Mouse (Mus musculus) right cerebral cortex, postnatal 10 days (tissue): ENCODE measurements around the gene Rbck1.

Experiments used
- DNase-seq, 2 experiments: peaks; one replicate each; pipeline ENCODE4 v3.0.0; 2021; ENCODE audit warnings: low spot score in 2 of 2

The Rbck1 gene

GRCm38 (mm10) chr2:152344361-152344760, 11.9 kb upstream of the Rbck1 start:
- DNase-seq, result no peak

GRCm38 (mm10) chr2:152343329-152344213, 11.1 kb upstream of the Rbck1 start, which contains the start of gene Trib3:
TSS of gene Trib3 (minus strand) at chr2:152344032.
- DNase-seq, result peak; percentile 80 to 84

DNA sequence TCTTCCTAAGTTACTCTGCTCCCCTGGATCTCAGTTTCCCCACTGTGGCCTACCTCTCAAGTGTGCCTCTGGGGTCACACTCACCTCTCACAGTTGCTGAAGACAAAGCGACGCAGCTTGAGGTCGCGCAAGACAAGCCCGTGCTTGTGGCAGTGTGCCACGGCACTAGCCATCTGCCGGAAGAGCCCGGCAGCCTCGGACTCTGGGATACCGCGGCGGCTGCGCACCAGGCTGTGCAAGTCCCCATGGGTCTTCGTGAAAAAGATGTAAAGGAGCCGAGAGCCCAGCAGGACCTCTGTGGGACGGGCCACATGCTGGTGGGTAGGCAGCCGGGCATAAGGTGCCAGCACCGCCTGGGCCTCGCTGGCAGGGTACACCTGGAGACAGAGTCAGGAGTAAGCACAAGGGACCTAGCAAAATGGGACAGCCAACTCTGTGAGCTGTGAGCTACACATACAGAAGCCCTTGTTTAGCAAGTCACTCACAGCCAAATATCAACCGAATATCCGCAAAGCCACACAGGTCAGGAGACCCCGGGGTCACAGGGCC, 7.3 kb upstream of the Rbck1 start:
- DNase-seq, result no peak

DNA sequence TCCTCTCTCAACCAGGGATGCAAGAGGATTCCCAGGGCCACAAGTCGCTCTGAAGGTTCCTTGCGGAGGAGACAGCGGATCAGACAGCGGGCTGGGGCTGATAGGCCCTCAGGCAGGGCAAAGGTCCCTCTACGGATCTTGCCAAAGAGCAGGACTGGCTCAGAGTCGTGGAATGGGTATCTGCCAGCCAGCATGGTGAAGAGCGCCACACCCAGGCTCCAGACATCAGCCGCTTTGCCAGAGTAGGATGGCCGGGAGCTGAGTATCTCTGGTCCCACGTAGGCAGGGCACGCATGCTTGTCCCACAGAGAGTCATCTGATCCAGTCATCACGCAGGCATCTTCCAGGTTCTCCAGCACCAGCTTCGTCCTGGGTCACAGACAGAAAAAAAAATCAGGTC, 5.9 kb upstream of the Rbck1 start:
- DNase-seq, result no peak

GRCm38 (mm10) chr2:152337591-152338212, 5.2 kb upstream of the Rbck1 start:
- no peak for DNase-seq

- DNase-seq, result no peak
Observed at GRCm38 (mm10) chr2:152336856-152337255, 4.4 kb upstream of the Rbck1 start.

DNA sequence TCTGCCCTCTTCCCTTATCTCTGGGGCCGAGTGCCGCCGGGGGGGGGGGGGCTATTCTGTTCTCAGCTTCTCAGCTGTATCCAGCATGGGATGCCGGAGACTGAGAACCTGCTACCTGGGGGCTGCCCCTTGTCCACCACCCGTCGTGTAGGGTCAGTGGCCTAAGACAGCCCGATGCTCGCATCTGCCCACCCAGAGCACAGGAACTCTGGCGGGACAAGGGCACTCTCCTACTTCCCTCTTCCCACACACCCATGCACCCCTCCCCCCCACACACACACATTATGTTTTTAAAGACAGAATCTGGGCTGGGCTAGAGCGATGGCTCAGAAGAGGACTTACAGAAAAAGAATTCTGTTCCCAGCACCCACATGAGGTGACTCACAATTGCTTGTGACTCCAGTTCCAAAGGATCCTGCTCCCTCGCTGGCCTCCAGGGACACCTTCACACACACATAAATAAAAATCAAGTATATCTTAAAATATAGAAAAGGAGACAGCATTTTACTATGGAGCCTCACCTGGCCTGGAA, 2.9 kb upstream of the Rbck1 start:
- DNase-seq, result no peak

DNA sequence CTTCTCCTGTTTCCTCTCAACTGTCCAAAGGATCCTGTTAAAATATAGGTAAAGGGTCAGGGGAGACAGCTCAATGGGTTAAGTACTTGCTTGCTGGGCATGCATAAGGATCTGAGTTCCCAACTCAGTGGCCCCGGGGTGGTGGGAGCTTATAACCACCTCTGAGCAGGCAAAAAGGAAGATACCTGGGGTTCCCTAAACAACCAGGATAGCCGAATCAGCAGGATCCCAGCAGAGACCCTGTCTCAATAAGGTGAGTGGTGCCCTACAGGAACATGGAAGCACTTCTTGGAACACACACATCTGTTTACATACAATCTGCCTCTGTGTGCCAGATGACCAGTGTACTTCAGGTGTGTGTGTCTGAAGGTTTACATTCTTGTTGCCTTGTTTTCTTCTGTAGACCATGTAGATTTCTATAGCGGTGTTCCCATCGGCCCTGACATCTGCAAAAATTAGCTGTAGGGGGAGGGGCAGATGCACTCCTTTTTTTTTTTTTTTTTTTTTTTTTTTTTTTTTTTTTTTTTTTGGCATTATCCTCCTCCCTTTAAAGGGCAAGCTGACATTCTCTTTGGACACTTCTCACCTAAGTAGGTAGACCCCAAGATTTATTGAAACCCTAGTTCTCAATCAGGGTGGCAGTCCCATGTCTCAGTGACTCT, 1.0 kb upstream of the Rbck1 start:
- no peak for DNase-seq

DNA sequence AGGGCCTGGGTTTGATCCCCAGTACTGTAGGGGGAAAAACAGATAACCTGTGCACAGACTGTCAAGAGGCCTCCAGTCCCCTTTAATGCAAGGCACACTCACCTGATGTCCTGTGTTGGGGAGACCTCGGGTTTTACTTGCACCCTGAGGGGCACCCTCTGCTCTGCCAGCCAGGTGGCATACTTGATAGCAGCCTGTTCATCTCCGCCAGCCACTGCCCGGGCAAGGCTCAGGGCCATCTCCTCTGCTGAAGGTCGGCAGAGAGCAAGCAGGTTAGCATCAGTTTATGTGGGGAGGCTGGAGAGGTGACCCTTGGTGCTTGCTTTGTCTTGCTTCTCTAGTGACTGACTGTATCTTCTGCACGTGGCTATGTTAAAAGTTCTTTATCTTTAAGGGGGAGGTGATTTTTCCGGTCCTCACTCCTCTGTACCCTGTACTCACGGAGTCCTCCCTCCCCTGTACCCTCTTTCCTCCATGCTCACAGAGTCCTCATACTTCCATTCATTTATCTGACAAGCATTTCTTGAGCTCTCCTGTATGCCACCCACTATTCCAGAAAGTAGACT, 1.5 kb downstream of the Rbck1 start:
- DNase-seq, result no peak

- DNase-seq, result no peak
Observed at GRCm38 (mm10) chr2:152327980-152328379, 4.5 kb downstream of the Rbck1 start.

DNA sequence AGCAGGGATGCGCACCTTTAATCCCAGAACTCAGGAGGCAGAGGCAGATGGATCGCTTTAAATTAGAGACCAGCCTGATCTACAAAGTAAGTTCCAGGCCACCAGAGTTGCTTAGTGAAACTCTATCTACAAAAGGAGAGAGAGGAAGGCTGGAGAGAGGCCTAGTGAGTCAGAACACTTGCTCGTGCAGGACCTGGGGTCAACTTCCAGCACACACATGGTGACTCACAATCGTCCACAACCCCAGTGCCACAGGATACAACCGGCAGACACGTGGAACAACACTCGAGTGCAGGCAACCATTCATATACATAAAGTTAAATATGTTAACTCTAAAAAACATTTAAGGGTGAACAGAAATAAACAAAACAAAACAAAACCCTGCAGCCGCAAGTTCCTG, 5.8 kb downstream of the Rbck1 start:
- DNase-seq, result no peak

- DNase-seq, result no peak
Observed at GRCm38 (mm10) chr2:152326157-152326556, 6.3 kb downstream of the Rbck1 start.

DNA sequence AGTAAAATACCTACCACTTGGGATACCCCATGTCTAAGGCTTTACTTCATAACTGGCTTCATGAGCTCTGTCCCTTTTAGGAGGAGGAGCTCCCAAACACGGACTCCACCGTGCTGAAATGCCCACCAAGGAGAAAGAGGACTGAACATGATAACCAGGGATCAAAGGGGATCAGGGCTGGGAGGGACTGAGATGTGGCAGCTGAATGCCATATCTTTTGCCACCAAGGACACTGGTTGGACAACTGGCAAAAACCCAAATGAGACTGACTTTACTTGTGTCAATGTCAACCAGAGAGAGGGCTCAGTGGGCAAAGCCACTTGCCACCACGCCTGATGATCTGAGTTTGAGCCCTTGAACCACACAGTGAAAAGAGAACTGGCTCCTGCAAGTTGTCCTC, 7.6 kb downstream of the Rbck1 start:
- DNase-seq, result no peak

DNA sequence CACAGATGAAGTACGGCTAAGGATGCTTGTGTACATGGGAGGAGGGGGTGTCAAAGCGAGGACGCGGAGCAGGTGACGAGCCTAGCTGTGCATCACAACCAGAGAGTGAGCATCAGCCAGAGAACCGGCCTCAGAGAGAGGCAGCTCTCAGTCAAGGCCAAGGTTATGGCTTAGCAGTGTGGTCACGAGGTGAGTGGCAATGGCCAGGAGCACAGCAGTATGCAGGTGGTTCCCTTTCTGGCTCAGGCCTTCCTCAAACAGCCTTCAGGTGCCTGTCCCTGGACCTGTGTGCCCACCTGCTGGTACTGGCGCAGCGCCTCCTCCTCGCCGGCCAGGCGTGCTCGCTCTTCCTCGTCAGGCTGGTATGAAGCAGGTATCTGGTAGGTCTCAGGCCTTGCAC, 8.5 kb downstream of the Rbck1 start:
- DNase-seq, result no peak

GRCm38 (mm10) chr2:152322198-152322597, 10.3 kb downstream of the Rbck1 start:
- no peak for DNase-seq

DNA sequence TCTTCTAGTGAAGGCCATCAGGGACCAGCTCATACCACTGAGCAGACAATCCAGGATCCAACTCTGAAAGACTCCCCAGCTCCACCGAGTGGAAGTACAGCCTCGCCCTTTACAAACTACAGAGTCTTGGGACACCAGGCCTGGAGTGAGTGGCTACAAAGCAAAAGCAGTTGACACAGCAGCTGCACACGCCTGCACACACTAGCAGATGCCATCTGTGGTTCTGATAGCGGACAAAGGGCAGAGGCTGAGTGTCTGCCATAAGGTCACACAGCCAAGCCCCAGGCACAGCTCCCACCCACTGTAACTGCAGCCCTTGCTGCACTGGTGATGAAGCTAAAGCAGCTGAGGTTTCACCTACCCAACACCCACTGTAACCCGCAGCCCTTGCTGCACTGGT, 10.9 kb downstream of the Rbck1 start:
- DNase-seq, result no peak

DNA sequence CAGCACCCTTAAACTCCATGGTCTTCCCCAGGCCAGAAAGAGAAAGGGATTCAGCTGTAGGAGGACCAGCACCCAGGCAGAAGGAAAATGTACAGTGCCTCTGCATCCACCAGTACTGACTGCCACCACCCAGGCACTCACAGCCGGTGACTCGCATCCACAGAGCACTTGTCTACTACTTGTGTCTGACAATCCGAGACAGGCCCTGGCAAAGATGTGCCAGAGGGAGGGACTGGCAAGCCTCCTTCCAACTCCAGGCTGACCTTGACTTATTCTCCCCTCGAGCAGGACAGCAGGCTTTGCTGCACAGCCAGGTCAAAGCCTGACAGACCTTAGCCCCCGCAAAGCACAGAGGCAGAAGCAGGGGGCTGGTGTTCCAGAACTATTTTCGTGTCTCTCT, 15.4 kb downstream of the Rbck1 start:
- DNase-seq, result no peak

- DNase-seq, result no peak
Observed at GRCm38 (mm10) chr2:152313926-152314325, 18.5 kb downstream of the Rbck1 start.

GRCm38 (mm10) chr2:152312996-152313395, 19.5 kb downstream of the Rbck1 start:
- DNase-seq, result no peak

DNA sequence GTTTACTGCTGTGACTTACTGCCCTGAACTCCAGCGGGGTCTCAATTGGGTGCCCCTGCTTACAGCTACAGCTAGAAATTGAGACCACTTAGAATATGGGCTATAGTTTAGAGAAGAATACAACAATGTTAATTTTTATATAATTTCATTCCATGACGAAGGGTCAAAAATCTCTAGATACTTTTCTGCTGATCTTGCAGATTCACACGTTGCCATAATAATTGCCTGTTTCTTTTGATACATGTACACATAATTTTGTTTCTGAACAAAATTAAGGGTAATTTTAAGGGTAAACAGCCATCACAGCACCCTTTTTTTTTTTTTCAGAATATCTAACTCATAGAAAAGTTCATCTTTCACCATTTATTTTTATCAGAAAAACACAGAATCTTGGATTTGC, 25.3 kb downstream of the Rbck1 start:
- no peak for DNase-seq

DNA sequence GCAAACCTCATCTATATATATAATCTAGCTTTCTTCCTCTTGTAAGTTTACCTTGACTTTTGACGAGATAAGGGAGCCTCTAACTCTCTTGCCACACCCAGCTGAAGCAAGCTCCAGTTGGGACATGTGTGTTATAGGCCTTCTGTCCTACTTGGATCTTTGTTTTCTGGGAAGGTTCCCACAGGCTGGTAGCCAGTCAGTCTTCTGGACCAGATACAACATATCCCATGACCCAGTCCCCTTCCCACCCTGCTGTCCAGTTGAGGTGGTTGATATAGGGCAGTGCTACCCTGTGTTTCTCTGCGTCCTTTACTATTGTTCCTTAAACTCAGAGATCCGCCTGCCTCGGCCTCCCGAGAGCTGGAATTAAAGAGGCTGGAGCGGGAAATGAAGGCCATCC, 27.0 kb downstream of the Rbck1 start:
- DNase-seq, result no peak

DNA sequence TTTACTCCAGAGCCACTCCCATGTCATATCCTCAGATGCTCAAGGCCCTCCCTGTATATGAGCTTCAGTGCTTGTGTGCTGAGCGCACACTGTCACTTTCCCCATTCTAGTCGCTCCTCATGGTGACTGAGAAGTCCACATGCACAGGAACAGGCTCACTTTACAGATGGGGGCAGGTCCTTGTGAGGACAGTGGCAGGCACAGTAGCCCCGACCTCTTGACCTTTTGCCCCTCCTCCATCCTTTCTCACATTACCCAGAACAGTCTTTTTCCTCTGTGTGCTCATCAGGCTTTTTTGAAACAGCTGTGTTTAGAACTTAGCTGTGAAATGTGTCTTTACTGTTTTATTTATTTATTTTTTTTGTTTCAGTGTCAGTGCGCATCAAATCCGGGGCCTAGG, 28.7 kb downstream of the Rbck1 start:
- no peak for DNase-seq
